Mouse (Mus musculus): ENCODE results near the gene Haao.

Haao gene

DNA sequence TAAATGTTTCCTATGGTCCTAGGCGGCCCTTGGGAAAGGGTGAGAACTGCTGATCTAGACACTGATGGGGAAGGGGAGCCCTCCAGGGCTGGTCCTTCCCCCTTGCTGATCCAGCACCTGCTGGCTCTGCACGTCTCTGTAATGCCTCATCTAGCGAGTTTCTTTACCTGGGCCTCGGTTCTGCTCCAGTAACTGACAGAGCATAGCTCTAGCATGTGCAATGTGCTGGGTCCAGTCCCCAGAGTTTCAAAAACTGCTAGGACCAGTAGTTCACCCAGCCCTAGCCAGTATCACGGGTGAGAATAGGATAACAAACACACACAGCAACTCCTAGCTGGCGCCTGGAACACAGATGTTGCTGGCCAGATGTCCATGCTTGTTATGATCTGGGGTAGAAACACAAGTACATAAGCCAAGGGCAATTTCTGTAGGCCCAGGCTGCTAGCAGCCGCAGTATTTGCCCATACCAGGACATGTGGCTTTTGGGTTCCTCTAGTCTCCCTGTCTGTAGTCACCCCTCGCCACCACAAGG lies 10.0 kb downstream of the Haao start:
- DNase-seq (ENCODE audit: low read depth in 2 of 2, low spot score in 2 of 2): no peak

GRCm38 (mm10) chr17:83836048-83836447 lies 11.7 kb downstream of the Haao start:
- DNase-seq (ENCODE audit: low read depth in 2 of 2, low spot score in 2 of 2): no peak

- no peak for DNase-seq (ENCODE audit: low read depth in 2 of 2, low spot score in 2 of 2)
Observed at GRCm38 (mm10) chr17:83834120-83834519, 13.6 kb downstream of the Haao start.

- DNase-seq (ENCODE audit: low read depth in 2 of 2, low spot score in 2 of 2): no peak
Observed at GRCm38 (mm10) chr17:83830616-83831292, 17.0 kb downstream of the Haao start.

GRCm38 (mm10) chr17:83829356-83829755 lies 18.4 kb downstream of the Haao start:
- no peak for DNase-seq (ENCODE audit: low read depth in 2 of 2, low spot score in 2 of 2)

- DNase-seq (ENCODE audit: low read depth in 2 of 2, low spot score in 2 of 2): peak; percentile 42 to 52
Observed at GRCm38 (mm10) chr17:83823835-83824234, 23.9 kb downstream of the Haao start.

DNA sequence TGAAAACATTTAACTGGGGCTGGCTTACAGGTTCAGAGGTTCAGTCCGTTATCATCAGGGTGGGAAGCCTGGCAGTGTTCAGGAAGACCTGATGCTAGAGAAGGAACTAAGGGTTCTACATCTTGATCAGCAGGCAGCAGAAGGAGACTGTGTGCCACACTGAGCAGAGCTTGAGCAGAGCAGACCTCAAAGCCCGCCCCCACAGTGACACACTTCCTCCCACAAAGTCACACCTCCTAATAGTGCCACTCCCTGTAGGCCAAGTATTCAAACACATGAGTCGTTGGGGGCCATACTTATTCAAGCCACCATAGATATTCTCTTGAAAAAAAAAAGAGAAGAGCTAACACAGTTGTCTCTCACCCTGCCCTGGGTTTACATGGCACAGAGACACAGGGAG lies 25.9 kb downstream of the Haao start:
- DNase-seq (ENCODE audit: low read depth in 2 of 2, low spot score in 2 of 2): no peak

DNA sequence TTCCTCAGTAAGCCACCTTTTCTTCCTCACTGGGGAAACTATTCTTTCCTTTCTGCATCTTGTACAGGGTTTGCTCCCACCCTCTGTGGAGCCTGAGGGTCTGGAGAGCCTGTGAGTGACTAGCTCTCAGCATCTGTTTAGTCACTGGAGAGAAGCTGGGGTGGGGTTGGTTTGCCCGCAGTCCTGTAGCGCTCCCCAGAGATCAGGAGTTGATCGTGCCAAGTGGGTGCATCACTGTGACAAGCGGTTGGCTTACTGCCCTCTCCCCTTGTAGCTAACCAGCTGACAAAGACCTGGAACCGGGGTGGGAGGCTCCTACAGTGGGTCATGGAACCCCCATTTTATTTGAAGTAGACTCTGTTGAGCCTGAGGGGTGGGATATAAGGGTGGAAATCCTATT lies 27.1 kb downstream of the Haao start:
- no peak for DNase-seq (ENCODE audit: low read depth in 2 of 2, low spot score in 2 of 2)

DNA sequence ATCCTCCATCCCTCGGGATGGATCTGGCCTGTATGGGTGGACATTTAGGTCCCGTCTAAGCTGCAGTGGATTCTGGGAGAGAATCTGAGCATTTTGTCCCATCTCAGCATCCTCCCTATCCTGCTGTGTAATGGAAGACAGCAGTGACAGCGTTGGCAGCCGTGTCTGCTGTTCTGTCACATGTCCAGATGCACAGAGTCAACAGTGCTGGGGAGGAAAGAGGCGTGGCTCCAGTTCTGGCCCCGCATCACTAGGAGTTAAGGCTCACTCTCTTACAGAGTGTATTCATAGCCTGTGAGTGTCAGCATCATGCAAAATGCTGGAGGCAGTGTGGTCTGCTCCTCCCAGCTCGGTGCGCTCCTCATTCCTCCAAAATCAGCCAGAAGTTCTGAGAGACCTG lies 28.3 kb downstream of the Haao start:
- no peak for DNase-seq (ENCODE audit: low read depth in 2 of 2, low spot score in 2 of 2)

DNA sequence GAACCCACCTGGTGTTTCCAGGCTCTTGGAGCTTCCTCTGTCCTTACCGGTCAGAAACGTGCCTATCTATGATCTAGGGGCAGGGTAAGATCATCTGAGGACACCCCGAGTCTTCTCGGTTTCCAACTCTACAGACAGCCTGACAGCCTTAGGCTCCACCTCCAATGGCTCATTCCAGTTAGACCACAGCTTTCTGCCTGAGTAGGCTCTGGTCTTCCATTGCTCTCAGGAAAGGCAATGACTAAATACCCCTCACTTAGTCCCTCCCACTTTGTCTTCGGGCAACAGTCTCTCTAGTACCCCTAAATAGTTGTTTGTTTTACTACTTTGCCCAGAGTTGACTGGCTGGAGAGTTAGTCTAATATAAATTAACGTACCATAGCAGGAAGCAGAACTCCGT lies 30.8 kb downstream of the Haao start:
- no peak for DNase-seq (ENCODE audit: low read depth in 2 of 2, low spot score in 2 of 2)

- DNase-seq (ENCODE audit: low read depth in 2 of 2, low spot score in 2 of 2): no peak
Observed at GRCm38 (mm10) chr17:83813050-83813449, 34.7 kb downstream of the Haao start.

GRCm38 (mm10) chr17:83812200-83812944 lies 35.4 kb downstream of the Haao start:
- DNase-seq (ENCODE audit: low read depth in 2 of 2, low spot score in 2 of 2): no peak

DNA sequence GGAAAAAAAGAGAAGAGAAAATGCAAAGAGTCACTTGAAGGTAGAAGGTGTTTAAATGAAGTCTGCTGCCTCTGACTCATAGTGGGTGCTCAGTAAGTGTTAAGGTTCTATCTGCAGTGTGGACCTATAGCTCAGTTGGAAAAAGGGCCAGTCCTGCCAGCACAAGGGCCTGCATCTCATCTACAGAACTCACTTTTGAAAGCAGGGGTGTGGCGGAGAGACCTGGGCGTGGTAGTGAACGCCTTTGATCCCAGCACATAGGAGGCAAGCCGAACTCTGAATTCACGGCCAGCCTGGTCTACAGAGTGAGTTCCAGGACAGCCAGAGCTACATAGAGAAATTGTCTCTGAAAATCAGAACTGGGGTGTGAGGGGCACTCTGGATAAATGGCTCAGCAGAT lies 37.5 kb downstream of the Haao start:
- no peak for DNase-seq (ENCODE audit: low read depth in 2 of 2, low spot score in 2 of 2)

DNA sequence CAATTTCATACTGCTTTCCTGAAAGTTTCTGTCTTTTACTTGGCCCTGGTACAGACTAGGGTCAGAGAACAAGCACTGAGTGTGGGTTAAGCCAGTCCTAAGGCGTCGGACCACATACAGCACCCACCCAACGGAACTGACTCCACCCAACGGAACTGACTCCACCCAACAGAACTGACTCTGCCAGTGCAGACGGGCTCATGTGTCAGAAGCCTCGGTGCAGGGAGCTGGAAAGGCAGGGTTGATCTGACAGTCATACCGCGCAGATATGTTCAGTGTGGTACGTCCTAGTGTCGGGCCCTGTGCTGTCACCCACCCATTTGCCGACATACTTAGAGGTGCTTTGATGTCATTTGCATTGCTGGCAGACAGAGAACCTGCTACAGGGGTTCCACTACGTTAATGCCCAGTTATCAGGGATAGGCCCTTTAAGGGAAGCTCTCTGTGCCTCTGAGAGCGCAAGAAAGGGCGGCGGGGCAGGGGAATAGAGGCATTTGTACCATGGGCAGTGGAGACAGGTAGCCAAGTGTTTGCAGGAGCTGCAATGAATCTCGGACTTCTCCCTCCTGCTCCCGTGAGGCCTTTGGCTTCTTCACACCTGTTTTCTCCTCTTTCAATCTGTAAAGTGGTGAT lies 38.5 kb downstream of the Haao start:
- no peak for DNase-seq (ENCODE audit: low read depth in 2 of 2, low spot score in 2 of 2)

- no peak for DNase-seq (ENCODE audit: low read depth in 2 of 2, low spot score in 2 of 2)
Observed at GRCm38 (mm10) chr17:83808476-83809098, 39.2 kb downstream of the Haao start.

DNA sequence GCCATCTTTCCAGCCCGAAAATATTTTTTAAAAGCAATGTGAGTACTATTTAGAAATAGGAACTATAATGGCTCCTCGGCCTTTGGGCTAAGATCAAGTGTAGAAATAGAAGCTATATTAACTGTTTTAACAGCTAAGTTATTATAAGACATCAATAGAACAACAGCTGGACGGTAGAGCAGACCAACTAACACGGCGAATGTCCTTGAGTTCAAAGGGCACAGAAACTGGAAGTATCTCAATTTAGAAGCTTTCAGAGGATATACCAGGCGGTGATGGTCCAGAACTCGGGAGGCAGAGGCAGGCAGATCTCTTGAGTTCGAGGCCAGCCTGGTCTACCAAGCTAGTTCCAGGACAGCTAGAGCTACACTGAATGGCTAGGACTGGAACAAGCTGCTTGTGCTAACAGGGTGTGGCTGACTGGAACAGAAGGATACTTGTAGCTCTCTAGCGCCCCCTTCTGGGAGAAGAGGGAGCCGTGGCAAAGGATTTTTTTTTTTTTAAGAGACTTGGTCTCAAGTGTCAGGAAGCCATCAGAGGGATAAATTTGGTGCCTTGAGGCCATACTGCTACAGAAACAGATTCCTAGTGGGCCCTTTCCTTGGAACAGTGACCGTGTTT lies 39.9 kb downstream of the Haao start:
- peak; percentile 79 to 86 for DNase-seq (ENCODE audit: low read depth in 2 of 2, low spot score in 2 of 2)

GRCm38 (mm10) chr17:83807345-83807744 lies 40.4 kb downstream of the Haao start:
- DNase-seq (ENCODE audit: low read depth in 2 of 2, low spot score in 2 of 2): peak in 1 of 2 experiments; percentile 37

- no peak for DNase-seq (ENCODE audit: low read depth in 2 of 2, low spot score in 2 of 2)
Observed at GRCm38 (mm10) chr17:83805078-83805477, 42.7 kb downstream of the Haao start.

DNA sequence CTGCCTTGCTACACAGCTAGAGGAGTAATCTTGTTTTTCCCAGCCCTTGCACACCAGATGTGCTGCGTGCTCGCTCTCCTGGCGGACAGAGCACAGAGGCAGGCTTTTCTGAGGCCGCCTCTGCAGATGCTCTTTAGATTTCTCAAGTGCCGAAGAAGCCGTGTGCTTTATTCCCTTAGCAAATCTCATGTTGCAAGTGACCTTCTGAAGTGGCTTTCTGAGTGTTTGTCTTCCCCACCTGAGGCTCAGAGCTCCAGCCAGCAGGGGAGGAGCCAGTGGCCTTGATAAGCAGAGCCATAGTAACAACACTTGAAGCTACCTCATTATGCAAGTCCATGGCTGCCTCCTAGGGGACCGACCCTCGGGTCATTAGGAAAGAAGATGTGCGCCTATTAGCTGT lies 43.8 kb downstream of the Haao start:
- DNase-seq (ENCODE audit: low read depth in 2 of 2, low spot score in 2 of 2): no peak

- peak in 1 of 2 experiments; percentile 47 for DNase-seq (ENCODE audit: low read depth in 2 of 2, low spot score in 2 of 2)
Observed at GRCm38 (mm10) chr17:83799506-83800050, 48.2 kb downstream of the Haao start.

DNA sequence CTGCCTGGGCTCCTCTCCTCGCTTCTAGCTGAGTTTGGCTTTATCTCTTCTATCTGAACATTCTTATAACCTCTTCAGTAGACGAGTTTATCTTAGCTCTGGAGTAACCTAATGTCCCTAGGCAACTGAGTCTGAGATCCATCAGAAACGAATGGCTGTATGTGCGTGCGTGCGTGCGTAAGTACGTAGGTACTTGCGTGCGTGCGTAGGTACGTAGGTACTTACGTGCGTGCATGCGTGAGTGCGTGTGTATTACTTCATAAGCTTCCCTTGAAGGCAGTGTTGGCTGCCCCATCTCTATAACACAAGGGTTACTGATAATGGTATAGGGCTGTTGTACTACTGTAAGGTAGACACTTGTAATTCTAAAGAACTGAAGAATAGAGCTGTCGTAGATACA lies 52.6 kb downstream of the Haao start:
- no peak for DNase-seq (ENCODE audit: low read depth in 2 of 2, low spot score in 2 of 2)

Measured in CD8-positive naive resting alpha-beta T cell, adult 2 months (primary cell).